Mouse (Mus musculus): ENCODE data around the gene Gm5431. TPM values are rescaled to one million over a fixed set of nuclear protein-coding genes. Genes with fewer than 3 reads are reported as not detected.
"Not testable (repeated sequence)": the region's sequence is repeated elsewhere in the genome, so short reads cannot be mapped to it uniquely, and the experiment has no call there.

The Gm5431 gene
- polyA plus RNA-seq, 2 experiments: 0.16 to 0.22 TPM

- TF ChIP-seq POLR2A (IDR thresholded peaks at IDR 0.05; ENCODE audit: borderline replicate concordance, extremely low read depth, insufficient read depth, insufficient read length): no peak
- Histone ChIP-seq H3K27ac (replicated peaks; ENCODE audit: low read depth, low read length) (no peak overlapping the region), H3K9me3 (ENCODE audit: control insufficient read depth, low read length) (no peaks in the 10 kb centered on the region), H3K27me3 (ENCODE audit: control insufficient read depth, insufficient read depth, low read length) (no peaks in the 10 kb centered on the region; the same call in 1 of the 2 replicates), H3K36me3 (ENCODE audit: control insufficient read depth, insufficient read depth, low read length) (no peaks in the 10 kb centered on the region), H3K4me3 (replicated peaks; ENCODE audit: low read length) (peak overlapping the region; percentile 55), H3K4me1 (ENCODE audit: control insufficient read depth, insufficient read depth, low read length) (peaks cover 16% of the 10 kb centered on the region), H3K4me2 (replicated peaks; ENCODE audit: low read depth, low read length, severe bottlenecking) (peak overlapping the region; percentile 68), H3K9ac (ENCODE audit: low read depth, low read length, severe bottlenecking) (peak overlapping the region; percentile 44)
- DNase-seq (ENCODE audit: low spot score) (peak; percentile 8), ATAC-seq (ENCODE audit: low FRiP score, low read depth) (peak; percentile 7)
- 7% methylated on average over 23 of the region's 23 CpGs for WGBS
Measured at GRCm38 (mm10) chr11:48852624-48853473, 49.2 kb downstream of the Gm5431 start.

- ATAC-seq (ENCODE audit: low FRiP score, low read depth) (no peak), DNase-seq (ENCODE audit: low spot score) (no peak)
- Histone ChIP-seq H3K9ac (ENCODE audit: low read depth, low read length, severe bottlenecking) (no peak overlapping the region), H3K4me2 (replicated peaks; ENCODE audit: low read depth, low read length, severe bottlenecking) (no peak overlapping the region), H3K27ac (replicated peaks; ENCODE audit: low read depth, low read length) (no peak overlapping the region), H3K4me3 (replicated peaks; ENCODE audit: low read length) (peak overlapping the region; percentile 55; the same call in 1 of the 2 replicates), H3K36me3 (ENCODE audit: control insufficient read depth, insufficient read depth, low read length) (no peaks in the 10 kb centered on the region), H3K4me1 (ENCODE audit: control insufficient read depth, insufficient read depth, low read length) (peaks cover 16% of the 10 kb centered on the region), H3K27me3 (ENCODE audit: control insufficient read depth, insufficient read depth, low read length) (no peaks in the 10 kb centered on the region; the same call in 1 of the 2 replicates), H3K9me3 (ENCODE audit: control insufficient read depth, low read length) (no peaks in the 10 kb centered on the region)
- WGBS: 76% methylated on average over 4 of the region's 4 CpGs
- TF ChIP-seq POLR2A (IDR thresholded peaks at IDR 0.05; ENCODE audit: borderline replicate concordance, extremely low read depth, insufficient read depth, insufficient read length): no peak
Measured at GRCm38 (mm10) chr11:48852190-48852589, 49.8 kb downstream of the Gm5431 start.

GRCm38 (mm10) chr11:48851270-48851995 is 50.6 kb downstream of the Gm5431 start:
- Histone ChIP-seq H3K27ac (replicated peaks; ENCODE audit: low read depth, low read length) (no peak overlapping the region), H3K9me3 (ENCODE audit: control insufficient read depth, low read length) (no peaks in the 10 kb centered on the region), H3K4me2 (replicated peaks; ENCODE audit: low read depth, low read length, severe bottlenecking) (no peak overlapping the region), H3K27me3 (ENCODE audit: control insufficient read depth, insufficient read depth, low read length) (no peaks in the 10 kb centered on the region; the same call in 1 of the 2 replicates), H3K9ac (ENCODE audit: low read depth, low read length, severe bottlenecking) (no peak overlapping the region), H3K36me3 (ENCODE audit: control insufficient read depth, insufficient read depth, low read length) (no peaks in the 10 kb centered on the region), H3K4me3 (replicated peaks; ENCODE audit: low read length) (no peak overlapping the region), H3K4me1 (ENCODE audit: control insufficient read depth, insufficient read depth, low read length) (peaks cover 16% of the 10 kb centered on the region)
- TF ChIP-seq POLR2A (IDR thresholded peaks at IDR 0.05; ENCODE audit: borderline replicate concordance, extremely low read depth, insufficient read depth, insufficient read length): no peak
- ATAC-seq (ENCODE audit: low FRiP score, low read depth): no peak
- WGBS: 82% methylated on average over 4 of the region's 4 CpGs
- DNase-seq (ENCODE audit: low spot score): no peak

- Histone ChIP-seq H3K27ac (replicated peaks; ENCODE audit: low read depth, low read length) (no peak overlapping the region), H3K36me3 (ENCODE audit: control insufficient read depth, insufficient read depth, low read length) (no peaks in the 10 kb centered on the region), H3K27me3 (ENCODE audit: control insufficient read depth, insufficient read depth, low read length) (no peaks in the 10 kb centered on the region; the same call in 1 of the 2 replicates), H3K9me3 (ENCODE audit: control insufficient read depth, low read length) (no peaks in the 10 kb centered on the region), H3K4me1 (ENCODE audit: control insufficient read depth, insufficient read depth, low read length) (peaks cover 16% of the 10 kb centered on the region), H3K4me2 (replicated peaks; ENCODE audit: low read depth, low read length, severe bottlenecking) (no peak overlapping the region), H3K9ac (ENCODE audit: low read depth, low read length, severe bottlenecking) (no peak overlapping the region), H3K4me3 (replicated peaks; ENCODE audit: low read length) (no peak overlapping the region)
- ATAC-seq (ENCODE audit: low FRiP score, low read depth) (no peak), DNase-seq (ENCODE audit: low spot score) (no peak)
- no peak for TF ChIP-seq POLR2A (IDR thresholded peaks at IDR 0.05; ENCODE audit: borderline replicate concordance, extremely low read depth, insufficient read depth, insufficient read length)
- 40% methylated on average over 2 of the region's 2 CpGs for WGBS
Measured at GRCm38 (mm10) chr11:48850240-48850639, 51.8 kb downstream of the Gm5431 start.

GRCm38 (mm10) chr11:48846881-48847280 is 55.1 kb downstream of the Gm5431 start:
- ATAC-seq (ENCODE audit: low FRiP score, low read depth) (no peak), DNase-seq (ENCODE audit: low spot score) (no peak)
- 65% methylated on average over 5 of the region's 5 CpGs for WGBS
- H3K36me3 ChIP-seq (ENCODE audit: control insufficient read depth, insufficient read depth, low read length): no peaks in the 10 kb centered on the region
- no peaks in the 10 kb centered on the region; the same call in 1 of the 2 replicates for H3K27me3 ChIP-seq (ENCODE audit: control insufficient read depth, insufficient read depth, low read length)
- no peaks in the 10 kb centered on the region for H3K9me3 ChIP-seq (ENCODE audit: control insufficient read depth, low read length)
- no peak overlapping the region for H3K4me2 ChIP-seq (replicated peaks; ENCODE audit: low read depth, low read length, severe bottlenecking)
- no peak overlapping the region for H3K4me3 ChIP-seq (replicated peaks; ENCODE audit: low read length)
- TF ChIP-seq POLR2A (IDR thresholded peaks at IDR 0.05; ENCODE audit: borderline replicate concordance, extremely low read depth, insufficient read depth, insufficient read length): no peak
- H3K27ac ChIP-seq (replicated peaks; ENCODE audit: low read depth, low read length): no peak overlapping the region
- no peak overlapping the region for H3K9ac ChIP-seq (ENCODE audit: low read depth, low read length, severe bottlenecking)
- no peaks in the 10 kb centered on the region for H3K4me1 ChIP-seq (ENCODE audit: control insufficient read depth, insufficient read depth, low read length)

GRCm38 (mm10) chr11:48846362-48846761 is 55.7 kb downstream of the Gm5431 start:
- not testable (repeated sequence) for H3K4me2 ChIP-seq (replicated peaks; ENCODE audit: low read depth, low read length, severe bottlenecking); DNase-seq (ENCODE audit: low spot score); H3K27me3 ChIP-seq (ENCODE audit: control insufficient read depth, insufficient read depth, low read length); H3K27ac ChIP-seq (replicated peaks; ENCODE audit: low read depth, low read length); H3K4me3 ChIP-seq (replicated peaks; ENCODE audit: low read length); H3K36me3 ChIP-seq (ENCODE audit: control insufficient read depth, insufficient read depth, low read length); H3K4me1 ChIP-seq (ENCODE audit: control insufficient read depth, insufficient read depth, low read length); H3K9me3 ChIP-seq (ENCODE audit: control insufficient read depth, low read length); ATAC-seq (ENCODE audit: low FRiP score, low read depth); H3K9ac ChIP-seq (ENCODE audit: low read depth, low read length, severe bottlenecking)
- 75% methylated on average over 2 of the region's 2 CpGs for WGBS

Data from limb, embryonic 14.5 days (tissue).